Mouse (Mus musculus): ENCODE data around the gene Fam71f1. TPM values are rescaled to one million over a fixed set of nuclear protein-coding genes. Genes with fewer than 3 reads are reported as not detected.

The Fam71f1 gene
- total RNA-seq, 2 experiments from 2014 or later = not detected

Other genes with a start within 250 kb of the Fam71f1 start
- 29.2 and 29.6 TPM in 2 replicates for gene Rbm28, start 154.1 kb upstream of the Fam71f1 start, total RNA-seq (2015)
- gene Rbm28, start 154.1 kb upstream of the Fam71f1 start, total RNA-seq (2017) = 27.3 and 33.9 TPM in 2 replicates
- gene Prrt4, start 139.6 kb upstream of the Fam71f1 start, total RNA-seq (2015) = not detected in 2 replicates
- gene Prrt4, start 139.6 kb upstream of the Fam71f1 start, total RNA-seq (2017) = not detected in 2 replicates
- 7.8 and 12.0 TPM in 2 replicates for gene Impdh1, start 102.8 kb upstream of the Fam71f1 start, total RNA-seq (2015)
- 9.0 and 11.6 TPM in 2 replicates for gene Impdh1, start 102.8 kb upstream of the Fam71f1 start, total RNA-seq (2017)
- 2.2 and 7.1 TPM in 2 replicates for gene Hilpda, start 46.7 kb upstream of the Fam71f1 start, total RNA-seq (2015)
- 1.9 and 3.1 TPM in 2 replicates for gene Hilpda, start 46.7 kb upstream of the Fam71f1 start, total RNA-seq (2017)
- not detected in 2 replicates for gene Fam71f2, start 39.5 kb upstream of the Fam71f1 start, total RNA-seq (2015)
- not detected in 2 replicates for gene Fam71f2, start 39.5 kb upstream of the Fam71f1 start, total RNA-seq (2017)
- 53.9 and 57.4 TPM in 2 replicates for gene Calu, start 28.9 kb downstream of the Fam71f1 start, total RNA-seq (2015)
- 123 and 142 TPM in 2 replicates for gene Calu, start 28.9 kb downstream of the Fam71f1 start, total RNA-seq (2017)
- gene Opn1sw, start 69.3 kb downstream of the Fam71f1 start, total RNA-seq (2015) = not detected in 2 replicates
- gene Opn1sw, start 69.3 kb downstream of the Fam71f1 start, total RNA-seq (2017) = not detected in 2 replicates
- gene Ccdc136, start 77.2 kb downstream of the Fam71f1 start, total RNA-seq (2015) = 0.11 TPM in 1 of 2 replicates, not detected in the other
- gene Ccdc136, start 77.2 kb downstream of the Fam71f1 start, total RNA-seq (2017) = 1.5 TPM in 1 of 2 replicates, not detected in the other
- gene Flnc, start 114.1 kb downstream of the Fam71f1 start, total RNA-seq (2015) = not detected in 2 replicates
- not detected in 2 replicates for gene Flnc, start 114.1 kb downstream of the Fam71f1 start, total RNA-seq (2017)
- 238 and 251 TPM in 2 replicates for gene Atp6v1f, start 148.6 kb downstream of the Fam71f1 start, total RNA-seq (2015)
- 225 and 238 TPM in 2 replicates for gene Atp6v1f, start 148.6 kb downstream of the Fam71f1 start, total RNA-seq (2017)
- 0.67 TPM in 1 of 2 replicates, not detected in the other for gene Atp6v1fnb, start 152.3 kb downstream of the Fam71f1 start, total RNA-seq (2015)
- 0.29 TPM in 1 of 2 replicates, not detected in the other for gene Atp6v1fnb, start 152.3 kb downstream of the Fam71f1 start, total RNA-seq (2017)
- gene Kcp, start 188.8 kb downstream of the Fam71f1 start, total RNA-seq (2015) = not detected in 2 replicates
- not detected in 2 replicates for gene Kcp, start 188.8 kb downstream of the Fam71f1 start, total RNA-seq (2017)
- 133 and 149 TPM in 2 replicates for gene Irf5, start 207.5 kb downstream of the Fam71f1 start, total RNA-seq (2015)
- gene Irf5, start 207.5 kb downstream of the Fam71f1 start, total RNA-seq (2017) = 231 and 243 TPM in 2 replicates